ENCODE assay signal across 26 mouse cellular contexts in the genomic region with DNA sequence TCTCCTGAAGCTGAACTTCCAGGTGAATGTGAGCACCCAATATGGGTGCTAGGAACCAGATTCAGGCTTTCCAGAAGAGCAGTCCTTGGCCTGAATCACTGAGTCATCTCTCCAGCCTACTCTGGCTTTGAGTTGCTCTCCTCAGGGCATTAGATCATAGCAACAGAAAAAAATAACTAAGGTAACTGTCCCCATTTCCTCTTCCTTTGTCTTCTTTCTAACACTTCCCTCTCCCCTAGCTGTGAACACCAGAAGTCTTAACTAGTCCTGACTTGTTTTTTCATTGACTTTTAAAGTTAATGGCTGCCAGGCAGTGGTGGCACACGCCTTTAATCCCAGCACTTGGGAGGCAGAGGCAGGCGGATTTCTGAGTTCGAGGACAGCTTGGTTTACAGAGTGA.
"Had no signal": no experiment of that assay in that cellular context is flagged by ENCODE, and none has a peak within 500 bp of the region (broad histone marks: within the 10 kb centered on the region; RNA-seq: fewer than 3 reads in every experiment).

No protein-coding gene starts in this region.

- H3K4me2 ChIP-seq: embryonic facial prominence, embryonic 12.5 days; embryonic facial prominence, embryonic 13.5 days; embryonic facial prominence, embryonic 15.5 days; forebrain, embryonic 12.5 days; forebrain, embryonic 13.5 days; forebrain, embryonic 15.5 days had no signal

- H3K4me3 ChIP-seq: embryonic facial prominence, embryonic 10.5 days; embryonic facial prominence, embryonic 12.5 days; embryonic facial prominence, embryonic 13.5 days; embryonic facial prominence, embryonic 15.5 days; erythroblast, embryonic 14.5 days; forebrain, embryonic 10.5 days; forebrain, embryonic 12.5 days; forebrain, embryonic 13.5 days; forebrain, embryonic 15.5 days; gastrocnemius, adult 2 months; heart, adult 2 months had no signal

- H3K36me3 ChIP-seq: embryonic facial prominence, embryonic 10.5 days; embryonic facial prominence, embryonic 12.5 days; embryonic facial prominence, embryonic 13.5 days; embryonic facial prominence, embryonic 15.5 days; forebrain, embryonic 10.5 days; forebrain, embryonic 12.5 days; forebrain, embryonic 15.5 days had no signal

- H3K4me1 ChIP-seq: embryonic facial prominence, embryonic 10.5 days; embryonic facial prominence, embryonic 12.5 days; embryonic facial prominence, embryonic 13.5 days; embryonic facial prominence, embryonic 15.5 days; forebrain, embryonic 12.5 days; forebrain, embryonic 13.5 days; forebrain, embryonic 15.5 days had no signal

- DNase-seq: cerebellum, adult 9-11 months; cerebellum, postnatal 10 days; cerebellum, postnatal 14 days; cerebellum, postnatal 25 days; cerebellum, postnatal 36 days; embryo, embryonic 11 days; forebrain, postnatal 0 days; gastrocnemius, adult 2 months; gastrocnemius, postnatal 10 days; gastrocnemius, postnatal 14 days; gastrocnemius, postnatal 25 days; gastrocnemius, postnatal 36 days; heart, adult 11 months; heart, adult 18-20 months; heart, adult 2 months had no signal

- H3K27me3 ChIP-seq: embryonic facial prominence, embryonic 12.5 days; embryonic facial prominence, embryonic 15.5 days; forebrain, embryonic 12.5 days; forebrain, embryonic 13.5 days; forebrain, embryonic 15.5 days had no signal

- H3K9me3 ChIP-seq: embryonic facial prominence, embryonic 10.5 days; embryonic facial prominence, embryonic 12.5 days; embryonic facial prominence, embryonic 13.5 days; embryonic facial prominence, embryonic 15.5 days; forebrain, embryonic 10.5 days; forebrain, embryonic 12.5 days; forebrain, embryonic 13.5 days; forebrain, embryonic 15.5 days had no signal

- H3K9ac ChIP-seq: embryonic facial prominence, embryonic 12.5 days; embryonic facial prominence, embryonic 13.5 days; embryonic facial prominence, embryonic 15.5 days; forebrain, embryonic 12.5 days; forebrain, embryonic 13.5 days; forebrain, embryonic 15.5 days; forebrain, postnatal 0 days had no signal

- H3K27ac ChIP-seq: embryonic facial prominence, embryonic 10.5 days; embryonic facial prominence, embryonic 12.5 days; embryonic facial prominence, embryonic 13.5 days; embryonic facial prominence, embryonic 15.5 days; forebrain, embryonic 10.5 days; forebrain, embryonic 12.5 days; forebrain, embryonic 13.5 days; forebrain, embryonic 15.5 days; gastrocnemius, adult 2 months; heart, adult 2 months had no signal

- ATAC-seq: forebrain, embryonic 13.5 days; forebrain, embryonic 14.5 days; forebrain, embryonic 15.5 days; forebrain, embryonic 16.5 days; forebrain, postnatal 0 days had no signal
